Mouse (Mus musculus): ENCODE measurements around the gene Pank3. TPM values are rescaled to one million over a fixed set of nuclear protein-coding genes. Genes with fewer than 3 reads are reported as not detected.
A peak's percentile ranks its signal among the peaks of the same experiment; 100 is the strongest.

The Pank3 gene
- polyA plus RNA-seq, 1 experiment: 8.8 TPM

GRCm38 (mm10) chr11:35797751-35798494, 28.6 kb downstream of the Pank3 start:
- Histone ChIP-seq H3K4me1 (ENCODE audit: control insufficient read depth, insufficient read depth, low read length) (no peaks in the 10 kb centered on the region), H3K4me3 (replicated peaks; ENCODE audit: extremely low read depth, low read depth, low read length) (no peak overlapping the region)
- WGBS: 7% methylated on average over 66 of the region's 86 CpGs
- DNase-seq: no peak
- no peak for TF ChIP-seq CTCF (IDR thresholded peaks at IDR 0.05; ENCODE audit: insufficient read depth, low read length)
- TF ChIP-seq POLR2A (IDR thresholded peaks at IDR 0.05; ENCODE audit: borderline replicate concordance, extremely low read depth, low read depth, low read length): no peak

DNA sequence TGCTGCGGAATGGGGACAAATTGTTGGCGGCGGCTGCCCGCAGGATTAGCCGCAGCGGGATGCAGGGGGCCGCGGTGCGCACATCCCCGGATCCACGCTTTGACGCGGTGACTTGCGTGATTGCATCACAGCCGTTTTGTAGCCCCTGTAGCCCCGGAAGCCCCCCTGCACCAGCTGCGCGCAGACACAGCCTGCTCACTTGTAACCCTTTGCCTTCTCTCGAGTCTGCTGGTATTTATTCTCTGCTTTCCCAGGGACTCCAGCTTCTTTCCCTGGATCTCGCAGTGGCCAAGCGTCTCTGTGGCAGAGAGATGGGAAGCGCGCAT, 29.2 kb downstream of the Pank3 start:
- no peak for DNase-seq
- no peak for TF ChIP-seq POLR2A (IDR thresholded peaks at IDR 0.05; ENCODE audit: borderline replicate concordance, extremely low read depth, low read depth, low read length)
- TF ChIP-seq CTCF (IDR thresholded peaks at IDR 0.05; ENCODE audit: insufficient read depth, low read length): no peak
- no peak overlapping the region for H3K4me3 ChIP-seq (replicated peaks; ENCODE audit: extremely low read depth, low read depth, low read length)
- WGBS: 3% methylated on average over 23 of the region's 23 CpGs
- H3K4me1 ChIP-seq (ENCODE audit: control insufficient read depth, insufficient read depth, low read length): no peaks in the 10 kb centered on the region

- TF ChIP-seq CTCF (IDR thresholded peaks at IDR 0.05; ENCODE audit: insufficient read depth, low read length) (no peak), POLR2A (IDR thresholded peaks at IDR 0.05; ENCODE audit: borderline replicate concordance, extremely low read depth, low read depth, low read length) (no peak)
These were observed 29.6 kb downstream of the Pank3 start, which contains the start of gene Fbll1 for GRCm38 (mm10) chr11:35798874-35799273. Gene Fbll1, minus strand, starts transcription at chr11:35798884.

DNA sequence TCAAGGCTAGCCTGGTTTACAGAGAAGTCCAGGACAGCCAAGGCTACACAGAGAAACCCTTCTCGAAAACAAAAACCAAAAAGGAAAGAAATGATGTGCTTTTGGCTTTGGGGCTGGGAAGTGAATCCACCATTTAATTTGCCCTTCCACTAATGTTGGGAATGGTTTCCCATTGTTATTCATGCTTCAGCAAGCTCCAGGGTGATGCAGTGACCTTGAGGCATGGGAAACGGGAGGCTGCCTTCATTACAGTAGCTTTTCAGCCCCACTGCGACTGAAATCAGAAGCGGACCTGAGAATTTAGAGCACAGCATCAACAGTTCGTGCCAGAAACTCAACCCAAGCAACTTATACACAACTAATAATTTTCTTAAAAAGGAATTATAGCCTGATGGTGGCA, 32.0 kb downstream of the Pank3 start:
- WGBS: 75% methylated on average over 5 of the region's 5 CpGs
- TF ChIP-seq POLR2A (IDR thresholded peaks at IDR 0.05; ENCODE audit: borderline replicate concordance, extremely low read depth, low read depth, low read length): no peak
- TF ChIP-seq CTCF (IDR thresholded peaks at IDR 0.05; ENCODE audit: insufficient read depth, low read length): no peak
- no peak overlapping the region for H3K4me3 ChIP-seq (replicated peaks; ENCODE audit: extremely low read depth, low read depth, low read length)
- no peak for DNase-seq
- H3K4me1 ChIP-seq (ENCODE audit: control insufficient read depth, insufficient read depth, low read length): no peaks in the 10 kb centered on the region

More at GRCm38 (mm10) chr11:35798874-35799273, 29.6 kb downstream of the Pank3 start, which contains the start of gene Fbll1:
- no peak within 1 kb of the TSS for H3K4me3 ChIP-seq (replicated peaks; ENCODE audit: extremely low read depth, low read depth, low read length)
- no peak for DNase-seq
- no peaks in the 10 kb centered on the region for H3K4me1 ChIP-seq (ENCODE audit: control insufficient read depth, insufficient read depth, low read length)
- WGBS: 16% methylated on average over 11 of the region's 11 CpGs

DNA sequence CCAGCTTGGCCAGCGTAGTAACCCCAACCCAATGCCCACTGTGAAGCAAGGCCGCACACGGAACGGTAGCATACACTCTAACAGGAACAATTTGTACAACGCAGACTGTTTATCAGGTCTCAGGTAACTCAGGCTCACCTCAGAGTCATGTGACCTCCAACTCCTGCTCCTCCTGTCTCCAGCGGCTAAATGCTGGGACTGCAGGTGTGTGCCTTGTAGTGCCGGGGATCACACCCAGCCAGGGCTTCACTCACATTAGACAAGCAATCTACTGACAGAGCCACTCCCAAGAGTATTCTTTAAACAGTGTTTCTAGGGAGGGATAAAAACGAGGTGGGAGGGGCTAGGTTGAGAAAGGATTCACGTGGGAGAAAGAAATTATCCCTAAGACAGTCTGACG, 42.2 kb downstream of the Pank3 start:
- H3K4me1 ChIP-seq (ENCODE audit: control insufficient read depth, insufficient read depth, low read length): no peaks in the 10 kb centered on the region
- 81% methylated on average over 10 of the region's 10 CpGs for WGBS
- no peak for DNase-seq
- no peak for TF ChIP-seq POLR2A (IDR thresholded peaks at IDR 0.05; ENCODE audit: borderline replicate concordance, extremely low read depth, low read depth, low read length)
- TF ChIP-seq CTCF (IDR thresholded peaks at IDR 0.05; ENCODE audit: insufficient read depth, low read length): no peak
- no peak overlapping the region for H3K4me3 ChIP-seq (replicated peaks; ENCODE audit: extremely low read depth, low read depth, low read length)

GRCm38 (mm10) chr11:35816316-35816715, 47.0 kb downstream of the Pank3 start:
- WGBS: 87% methylated on average over 12 of the region's 12 CpGs
- TF ChIP-seq POLR2A (IDR thresholded peaks at IDR 0.05; ENCODE audit: borderline replicate concordance, extremely low read depth, low read depth, low read length) (no peak), CTCF (IDR thresholded peaks at IDR 0.05; ENCODE audit: insufficient read depth, low read length) (no peak)

DNA sequence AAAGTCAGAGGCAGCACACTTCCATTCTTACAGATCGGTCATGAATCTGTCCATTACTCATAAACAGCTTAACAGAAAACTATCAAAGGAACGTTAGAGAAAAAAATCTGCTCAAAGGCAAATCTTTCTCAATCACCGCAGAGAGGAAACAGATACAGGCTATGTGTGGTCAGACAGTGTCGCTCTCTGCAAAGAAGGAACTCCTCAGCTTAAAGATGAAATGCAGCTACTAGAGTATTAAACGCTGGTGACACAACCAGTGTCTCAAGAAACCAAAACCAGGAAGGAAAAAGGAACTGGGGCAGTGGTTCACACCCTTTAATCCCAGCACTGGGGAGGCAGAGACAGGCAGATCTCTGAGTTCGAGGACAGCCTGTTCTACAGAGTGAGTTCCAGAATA, 58.4 kb downstream of the Pank3 start:
- H3K4me3 ChIP-seq (replicated peaks; ENCODE audit: extremely low read depth, low read depth, low read length): no peak overlapping the region
- TF ChIP-seq CTCF (IDR thresholded peaks at IDR 0.05; ENCODE audit: insufficient read depth, low read length): no peak
- no peak for TF ChIP-seq POLR2A (IDR thresholded peaks at IDR 0.05; ENCODE audit: borderline replicate concordance, extremely low read depth, low read depth, low read length)
- 89% methylated on average over 6 of the region's 6 CpGs for WGBS
- DNase-seq: no peak
- H3K4me1 ChIP-seq (ENCODE audit: control insufficient read depth, insufficient read depth, low read length): no peaks in the 10 kb centered on the region

More at GRCm38 (mm10) chr11:35816316-35816715, 47.0 kb downstream of the Pank3 start:
- Histone ChIP-seq H3K4me1 (ENCODE audit: control insufficient read depth, insufficient read depth, low read length) (no peaks in the 10 kb centered on the region), H3K4me3 (replicated peaks; ENCODE audit: extremely low read depth, low read depth, low read length) (no peak overlapping the region)
- no peak for DNase-seq

GRCm38 (mm10) chr11:35832139-35832538, 62.9 kb downstream of the Pank3 start:
- 39% methylated on average over 4 of the region's 4 CpGs for WGBS
- DNase-seq: no peak
- peaks cover 3% of the 10 kb centered on the region; the same call in 1 of the 2 replicates for H3K4me1 ChIP-seq (ENCODE audit: control insufficient read depth, insufficient read depth, low read length)
- no peak overlapping the region for H3K4me3 ChIP-seq (replicated peaks; ENCODE audit: extremely low read depth, low read depth, low read length)
- TF ChIP-seq CTCF (IDR thresholded peaks at IDR 0.05; ENCODE audit: insufficient read depth, low read length) (no peak), POLR2A (IDR thresholded peaks at IDR 0.05; ENCODE audit: borderline replicate concordance, extremely low read depth, low read depth, low read length) (no peak)

GRCm38 (mm10) chr11:35833270-35833669, 64.0 kb downstream of the Pank3 start:
- 55% methylated on average over 6 of the region's 6 CpGs for WGBS
- DNase-seq: no peak

More at GRCm38 (mm10) chr11:35833270-35833669, 64.0 kb downstream of the Pank3 start:
- H3K4me3 ChIP-seq (replicated peaks; ENCODE audit: extremely low read depth, low read depth, low read length): peak overlapping the region; percentile 6
- TF ChIP-seq CTCF (IDR thresholded peaks at IDR 0.05; ENCODE audit: insufficient read depth, low read length): no peak
- no peak for TF ChIP-seq POLR2A (IDR thresholded peaks at IDR 0.05; ENCODE audit: borderline replicate concordance, extremely low read depth, low read depth, low read length)
- H3K4me1 ChIP-seq (ENCODE audit: control insufficient read depth, insufficient read depth, low read length): peaks cover 6% of the 10 kb centered on the region; the same call in 1 of the 2 replicates
